Mouse (Mus musculus) lung, postnatal 0 days (tissue): ENCODE data around the gene Mybpc1. TPM values are rescaled to one million over a fixed set of nuclear protein-coding genes. Genes with fewer than 3 reads are reported as not detected.

Source experiments
- ATAC-seq: fragments of 200-750 bp; cut with Nextera tagmentation; 2 replicates; pipeline ENCODE4 v1.8.0; 2017; ENCODE audit warnings: moderate library complexity
- DNase-seq: peaks from one replicate; pipeline ENCODE4 v3.0.0-alpha.2; 2016; ENCODE audit warnings: low spot score
- H3K27ac ChIP-seq: fragments of 300-500 bp; sonication (generic); 2 replicates; pipeline ENCODE4 v1.5.1; 2014; ENCODE audit warnings: antibody characterized with exemption, mild to moderate bottlenecking, low read length, mixed read lengths
- H3K27me3 ChIP-seq: fragments of 300-500 bp; sonication (generic); replicated peaks from 2 replicates; pipeline ENCODE4 v1.6.1; 2014; ENCODE audit warnings: low read length, mixed read lengths; ENCODE audit not compliant: insufficient read depth
- H3K36me3 ChIP-seq: fragments of 300-500 bp; sonication (generic); 2 replicates; pipeline ENCODE4 v1.6.1; 2014; ENCODE audit warnings: low read length, mixed read lengths; ENCODE audit not compliant: insufficient read depth
- H3K4me1 ChIP-seq: fragments of 300-500 bp; sonication (generic); 2 replicates; pipeline ENCODE4 v1.6.1; 2014; ENCODE audit warnings: antibody characterized with exemption, low read depth, low read length, mixed read lengths; ENCODE audit not compliant: insufficient read depth
- H3K4me2 ChIP-seq: fragments of 300-500 bp; sonication (generic); replicated peaks from 2 replicates; pipeline ENCODE4 v1.6.1; 2014; ENCODE audit warnings: low read depth, mild to moderate bottlenecking, low read length, moderate library complexity, mixed read lengths
- H3K4me3 ChIP-seq: fragments of 300-500 bp; sonication (generic); 2 replicates; pipeline ENCODE4 v1.5.1; 2014; ENCODE audit warnings: low read depth, low read length
- H3K9ac ChIP-seq: fragments of 300-500 bp; sonication (generic); replicated peaks from 2 replicates; pipeline ENCODE4 v1.6.1; 2014; ENCODE audit warnings: low read depth, mild to moderate bottlenecking
- H3K9me3 ChIP-seq: fragments of 300-500 bp; sonication (generic); 2 replicates; pipeline ENCODE4 v1.6.1; 2016; ENCODE audit warnings: low read length, mixed read lengths
- CTCF ChIP-seq: IDR thresholded peaks from 2 replicates; pipeline ENCODE4 v1.5.1; 2016; ENCODE audit warnings: antibody characterized with exemption, mild to moderate bottlenecking
- EP300 ChIP-seq: IDR thresholded peaks from 2 replicates; pipeline ENCODE4 v1.6.1; 2016; ENCODE audit warnings: antibody characterized with exemption, mild to moderate bottlenecking, control low read depth
- WGBS: fragments of 180-500 bp; shearing (Covaris S2); extraction: QIAGEN DNeasy Blood & Tissue Kit; methylation state at CpG from one replicate; pipeline ENCODE4 v1.1.7; 2014; 5-methylcytosine and 5-hydroxymethylcytosine counted together
- polyA plus RNA-seq: library from polyadenylated mRNA; unstranded; fragments of >200 nt; fragmentation: Nextera tagmentation; extraction: Ambion mirVana; gene quantifications from 2 replicates; pipeline ENCODE4 v1.2.1, GENCODE M21; 2015

The Mybpc1 gene
- polyA plus RNA-seq, 1 experiment from 2014 or later: 0.10 TPM

DNA sequence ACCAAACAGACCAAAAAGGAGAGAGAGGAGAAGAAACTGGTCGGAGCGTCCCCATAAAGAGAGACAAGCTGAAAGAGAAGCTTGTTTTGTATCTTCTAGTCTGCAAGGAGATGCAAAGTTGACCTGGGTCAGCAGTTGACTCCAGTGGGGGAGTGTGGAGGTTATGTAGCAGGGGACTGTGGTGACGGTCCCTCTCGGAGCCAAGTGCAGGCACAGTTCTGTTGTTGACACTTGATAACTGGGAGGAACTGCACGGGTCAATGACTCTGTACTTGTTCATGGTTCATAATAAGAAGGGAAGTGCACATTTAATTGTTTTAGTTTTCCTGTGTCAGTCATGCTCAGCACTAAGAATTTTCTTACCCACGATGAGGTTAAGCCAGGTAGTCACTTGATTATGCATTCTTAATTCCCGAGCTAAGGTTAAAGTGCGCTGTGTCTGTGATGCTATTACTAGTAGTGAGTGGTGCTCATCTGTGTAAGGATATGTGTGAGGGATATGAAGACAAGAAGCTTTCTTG lies 30.8 kb downstream of the Mybpc1 start:
- ATAC-seq: no peak
- Histone ChIP-seq H3K36me3 (no peaks in the 10 kb centered on the region), H3K4me1 (no peaks in the 10 kb centered on the region), H3K4me2 (no peak overlapping the region), H3K27me3 (no peaks in the 10 kb centered on the region), H3K4me3 (no peak overlapping the region), H3K9me3 (no peaks in the 10 kb centered on the region), H3K9ac (no peak overlapping the region), H3K27ac (no peak overlapping the region)
- WGBS: 66% methylated on average over 8 of the region's 8 CpGs
- TF ChIP-seq CTCF (no peak), EP300 (no peak)
- no peak for DNase-seq

DNA sequence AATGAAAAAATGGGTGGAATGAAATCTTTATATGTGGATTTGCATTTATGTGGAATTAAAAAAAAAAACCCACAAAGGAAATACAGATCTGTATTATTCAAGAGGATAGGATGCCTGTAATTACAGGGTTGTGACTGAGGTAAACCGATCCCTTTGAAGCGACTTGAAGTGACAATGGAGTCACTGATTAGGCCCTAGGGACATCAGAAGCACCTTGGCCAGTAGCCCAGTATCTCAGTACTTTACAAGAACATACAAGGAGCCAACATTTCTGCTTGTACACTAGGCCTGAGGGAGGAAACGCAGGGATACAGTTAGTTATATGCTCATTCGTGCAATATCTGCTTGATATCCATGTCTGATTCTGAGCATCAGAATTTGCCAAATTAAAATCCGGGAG lies 32.8 kb downstream of the Mybpc1 start:
- H3K4me1 ChIP-seq: no peaks in the 10 kb centered on the region
- no peak overlapping the region for H3K27ac ChIP-seq
- 69% methylated on average over 5 of the region's 5 CpGs for WGBS
- no peak overlapping the region for H3K9ac ChIP-seq
- no peaks in the 10 kb centered on the region for H3K9me3 ChIP-seq
- DNase-seq (no peak), ATAC-seq (no peak)
- H3K27me3 ChIP-seq: no peaks in the 10 kb centered on the region
- TF ChIP-seq EP300: no peak
- no peak for TF ChIP-seq CTCF
- H3K4me3 ChIP-seq: no peak overlapping the region
- no peaks in the 10 kb centered on the region for H3K36me3 ChIP-seq
- H3K4me2 ChIP-seq: no peak overlapping the region

DNA sequence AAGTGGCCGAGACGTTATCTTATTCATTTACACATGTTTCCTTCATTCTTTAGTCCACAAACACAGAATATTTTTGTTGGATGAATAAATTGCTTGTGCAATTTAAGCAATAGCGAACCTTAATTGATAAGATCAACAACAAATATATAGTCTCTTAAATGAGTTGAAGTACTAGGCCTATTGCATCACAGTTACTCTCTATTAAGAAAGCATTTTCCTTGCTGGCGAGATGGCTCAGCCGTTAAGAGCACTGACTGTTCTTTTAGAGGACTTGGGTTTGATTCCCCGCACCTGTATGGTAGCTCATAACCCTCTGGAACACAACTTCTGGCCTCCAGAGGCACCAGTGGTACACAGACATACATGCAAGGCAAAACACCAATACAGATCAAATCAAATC lies 47.9 kb downstream of the Mybpc1 start:
- H3K27me3 ChIP-seq: no peaks in the 10 kb centered on the region
- no peaks in the 10 kb centered on the region for H3K9me3 ChIP-seq
- DNase-seq (no peak), ATAC-seq (no peak)
- H3K36me3 ChIP-seq: no peaks in the 10 kb centered on the region
- H3K4me3 ChIP-seq: no peak overlapping the region
- no peaks in the 10 kb centered on the region for H3K4me1 ChIP-seq
- no peak for TF ChIP-seq EP300
- TF ChIP-seq CTCF: no peak
- no peak overlapping the region for H3K4me2 ChIP-seq
- H3K9ac ChIP-seq: no peak overlapping the region
- WGBS: 77% methylated on average over 6 of the region's 6 CpGs
- no peak overlapping the region for H3K27ac ChIP-seq

DNA sequence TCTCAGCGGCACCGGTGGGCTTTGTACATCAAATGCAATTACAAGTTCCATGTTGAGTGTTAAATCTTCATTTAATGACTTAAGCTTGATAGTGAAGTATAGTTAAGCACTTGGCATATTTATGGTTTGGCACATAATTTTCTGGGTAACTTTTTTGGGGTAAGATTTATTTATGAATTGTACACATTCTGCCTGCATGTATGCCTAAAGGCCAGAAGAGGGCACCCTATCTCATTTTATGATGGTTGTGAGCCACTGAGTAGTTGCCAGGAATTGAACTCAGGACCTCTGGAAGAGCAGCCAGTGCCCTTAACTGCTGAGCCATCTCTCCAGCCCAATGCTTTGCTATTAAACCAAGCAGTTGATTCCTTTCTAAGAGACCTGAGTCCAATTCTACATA lies 52.2 kb downstream of the Mybpc1 start:
- Histone ChIP-seq H3K9ac (no peak overlapping the region), H3K27me3 (no peaks in the 10 kb centered on the region), H3K4me2 (no peak overlapping the region), H3K9me3 (no peaks in the 10 kb centered on the region), H3K4me1 (no peaks in the 10 kb centered on the region), H3K27ac (no peak overlapping the region), H3K36me3 (no peaks in the 10 kb centered on the region), H3K4me3 (no peak overlapping the region)
- no peak for ATAC-seq
- DNase-seq: peak; percentile 10
- 79% methylated on average over 2 of the region's 2 CpGs for WGBS
- TF ChIP-seq CTCF (peak; percentile 37), EP300 (no peak)

DNA sequence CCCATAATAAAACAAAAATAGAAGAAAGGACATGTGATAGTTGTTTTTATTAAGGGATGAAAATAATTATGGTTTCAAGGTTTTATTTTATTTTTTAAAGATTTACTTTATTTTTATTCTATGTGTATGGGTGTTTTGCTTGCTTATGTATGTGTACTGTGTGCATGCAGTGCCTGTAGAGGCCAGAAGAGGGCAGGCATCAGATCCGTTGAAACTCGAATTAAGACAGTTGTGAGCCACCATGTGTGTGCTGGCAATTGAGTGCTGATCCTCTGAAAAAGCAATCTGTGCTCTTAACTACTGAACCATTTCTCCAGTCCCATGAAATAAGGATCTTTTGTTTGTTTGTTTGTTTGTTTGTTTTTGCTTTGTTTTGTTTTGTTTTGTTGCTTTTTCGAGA lies 54.7 kb downstream of the Mybpc1 start:
- Histone ChIP-seq H3K9ac (no peak overlapping the region), H3K27ac (no peak overlapping the region), H3K9me3 (no peaks in the 10 kb centered on the region), H3K4me2 (no peak overlapping the region), H3K36me3 (no peaks in the 10 kb centered on the region), H3K4me1 (no peaks in the 10 kb centered on the region), H3K4me3 (no peak overlapping the region), H3K27me3 (no peaks in the 10 kb centered on the region)
- ATAC-seq (no peak), DNase-seq (no peak)
- TF ChIP-seq CTCF (no peak), EP300 (no peak)
- WGBS: 72% methylated on average over 3 of the region's 3 CpGs

DNA sequence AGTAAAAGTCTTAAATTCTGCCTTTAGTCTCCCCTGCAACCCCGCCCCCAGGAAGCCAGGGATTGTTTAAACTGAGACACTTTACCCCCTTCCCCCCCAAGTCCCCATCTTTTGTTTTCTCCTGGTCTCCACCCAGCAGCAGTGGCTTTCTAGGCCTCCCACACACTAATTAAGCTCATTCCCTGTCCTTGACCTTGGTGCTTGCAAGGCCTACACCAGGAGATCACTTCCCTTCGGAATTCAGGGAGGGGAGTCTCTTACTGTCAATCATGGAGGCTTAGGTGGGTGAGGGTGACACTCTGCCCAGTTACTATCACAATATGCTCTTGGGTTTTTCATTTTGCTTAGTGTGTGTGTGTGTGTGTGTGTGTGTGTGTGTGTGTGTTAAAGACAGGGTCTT lies 57.3 kb downstream of the Mybpc1 start:
- no peak overlapping the region for H3K4me2 ChIP-seq
- no peak for ATAC-seq
- no peaks in the 10 kb centered on the region for H3K36me3 ChIP-seq
- H3K4me1 ChIP-seq: no peaks in the 10 kb centered on the region
- H3K4me3 ChIP-seq: no peak overlapping the region
- DNase-seq: no peak
- H3K9me3 ChIP-seq: no peaks in the 10 kb centered on the region
- no peak overlapping the region for H3K27ac ChIP-seq
- 56% methylated on average over 2 of the region's 2 CpGs for WGBS
- H3K9ac ChIP-seq: no peak overlapping the region
- H3K27me3 ChIP-seq: no peaks in the 10 kb centered on the region
- TF ChIP-seq EP300: no peak
- no peak for TF ChIP-seq CTCF

DNA sequence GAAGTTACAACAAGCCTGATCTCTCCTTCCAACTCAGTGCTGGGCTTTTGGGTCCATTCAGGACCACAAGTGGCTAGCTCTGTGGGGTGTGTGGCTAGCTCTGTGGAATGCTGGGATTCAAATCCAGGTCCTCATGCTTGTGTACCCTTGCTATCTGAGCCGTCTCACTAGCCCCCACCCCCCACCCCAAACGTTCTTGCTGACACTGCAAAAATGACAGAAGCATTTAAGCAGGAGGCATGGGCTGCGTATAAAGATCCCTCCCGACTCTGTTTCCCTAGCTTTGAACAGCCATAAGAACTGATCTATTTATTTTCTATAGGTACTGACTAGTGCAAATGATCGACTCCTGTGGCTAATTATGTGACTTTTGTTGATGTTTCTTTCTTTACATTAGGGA lies 74.3 kb downstream of the Mybpc1 start:
- Histone ChIP-seq H3K27me3 (no peaks in the 10 kb centered on the region), H3K9ac (no peak overlapping the region), H3K27ac (no peak overlapping the region), H3K4me2 (no peak overlapping the region), H3K4me3 (no peak overlapping the region), H3K36me3 (no peaks in the 10 kb centered on the region), H3K9me3 (no peaks in the 10 kb centered on the region), H3K4me1 (no peaks in the 10 kb centered on the region)
- no peak for DNase-seq
- 56% methylated on average over 5 of the region's 5 CpGs for WGBS
- no peak for ATAC-seq
- TF ChIP-seq CTCF: no peak
- TF ChIP-seq EP300: no peak
